Mouse (Mus musculus) gastrocnemius, adult 2 months (tissue): ENCODE results near the gene Hmgxb4. TPM values are rescaled to one million over a fixed set of nuclear protein-coding genes. Genes with fewer than 3 reads are reported as not detected.

ENCODE experiments used
- DNase-seq: peaks from one replicate; pipeline ENCODE4 v3.0.0; 2022
- H3K27ac ChIP-seq: fragments of 200-600 bp; 2 replicates; pipeline ENCODE4 v1.8.1; 2022; ENCODE audit warnings: mild to moderate bottlenecking
- H3K4me3 ChIP-seq: fragments of 200-600 bp; 2 replicates; pipeline ENCODE4 v1.8.1; 2022; ENCODE audit warnings: mild to moderate bottlenecking, moderate library complexity
- CTCF ChIP-seq: fragments of 200-600 bp; IDR thresholded peaks from 2 replicates; pipeline ENCODE4 v1.8.1; 2022; ENCODE audit warnings: antibody characterized with exemption, mild to moderate bottlenecking, moderate library complexity
- intact Hi-C: fragments of 180-260 bp; cut with DNase I; formaldehyde crosslinking; loops from one replicate; pipeline ENCODE4 v1.15.1; 2025
- total RNA-seq, 2 experiments: library from RNA; stranded (reverse); gene quantifications; 2 replicates each; pipeline ENCODE4 v1.2.3; 2021

Hmgxb4 gene
- total RNA-seq, 2 experiments from 2014 or later: 8.3 to 9.9 TPM

DNA sequence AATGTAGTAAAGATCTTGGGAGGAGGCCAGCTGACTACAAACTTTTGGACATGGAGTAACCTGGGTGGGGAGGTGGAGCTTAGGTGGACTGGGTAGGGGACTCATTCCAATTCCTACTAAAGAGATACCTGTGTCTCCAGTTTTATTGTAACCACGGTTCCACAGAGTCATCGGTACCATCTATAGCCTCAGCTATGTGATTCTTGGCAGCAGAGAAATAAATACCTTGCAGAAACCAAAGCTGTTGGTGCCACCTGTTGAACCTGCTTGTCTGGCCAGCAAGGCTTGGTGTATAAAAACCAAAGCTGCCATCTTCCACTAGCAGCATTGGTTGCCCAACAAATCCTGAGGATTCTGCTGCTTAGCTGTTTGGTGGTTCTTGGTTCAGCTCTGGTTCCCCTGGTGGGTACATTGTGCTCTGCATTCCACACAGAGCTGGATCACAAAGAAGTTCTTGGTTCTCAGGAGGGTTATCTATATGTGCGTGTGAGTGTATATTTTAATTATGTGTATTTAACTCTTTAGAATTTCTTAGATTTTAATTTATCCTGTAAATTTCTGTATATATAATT is 37.4 kb downstream of the Hmgxb4 start:
- peak; percentile 2; the same call in 1 of the 2 replicates for TF ChIP-seq CTCF
- H3K27ac ChIP-seq: no peak overlapping the region
- intact Hi-C loops: loop anchor here (5.0 kb wide), 2 partner anchors 33 to 77 kb away; partner anchors contain the start of gene Mcm5
- DNase-seq: no peak
- H3K4me3 ChIP-seq: no peak overlapping the region

DNA sequence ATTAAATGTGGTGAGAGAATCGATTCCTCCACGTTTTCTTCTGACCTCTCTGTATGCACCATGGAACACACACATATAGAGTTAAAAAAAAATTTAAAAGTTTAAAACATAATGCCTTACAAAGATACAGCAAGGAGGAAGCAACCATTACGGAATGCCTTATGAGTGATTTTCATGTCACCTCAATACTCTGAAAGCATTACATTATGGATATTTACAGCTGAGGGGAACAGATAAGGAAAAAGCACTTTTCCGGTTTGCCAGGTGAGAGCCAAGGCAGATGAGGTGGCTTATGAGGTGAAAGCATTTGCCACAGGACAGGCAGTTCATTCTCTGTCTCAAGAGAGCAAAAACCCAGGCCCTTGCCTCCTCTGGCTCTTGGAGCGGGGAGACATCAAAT is 39.8 kb downstream of the Hmgxb4 start:
- no peak for DNase-seq
- no peak for TF ChIP-seq CTCF
- intact Hi-C loops: loop anchor here (5.0 kb wide), 2 partner anchors 36 to 74 kb away; partner anchors contain the start of gene Mcm5
- Histone ChIP-seq H3K4me3 (peak overlapping the region; percentile 82), H3K27ac (peak overlapping the region; percentile 99)

DNA sequence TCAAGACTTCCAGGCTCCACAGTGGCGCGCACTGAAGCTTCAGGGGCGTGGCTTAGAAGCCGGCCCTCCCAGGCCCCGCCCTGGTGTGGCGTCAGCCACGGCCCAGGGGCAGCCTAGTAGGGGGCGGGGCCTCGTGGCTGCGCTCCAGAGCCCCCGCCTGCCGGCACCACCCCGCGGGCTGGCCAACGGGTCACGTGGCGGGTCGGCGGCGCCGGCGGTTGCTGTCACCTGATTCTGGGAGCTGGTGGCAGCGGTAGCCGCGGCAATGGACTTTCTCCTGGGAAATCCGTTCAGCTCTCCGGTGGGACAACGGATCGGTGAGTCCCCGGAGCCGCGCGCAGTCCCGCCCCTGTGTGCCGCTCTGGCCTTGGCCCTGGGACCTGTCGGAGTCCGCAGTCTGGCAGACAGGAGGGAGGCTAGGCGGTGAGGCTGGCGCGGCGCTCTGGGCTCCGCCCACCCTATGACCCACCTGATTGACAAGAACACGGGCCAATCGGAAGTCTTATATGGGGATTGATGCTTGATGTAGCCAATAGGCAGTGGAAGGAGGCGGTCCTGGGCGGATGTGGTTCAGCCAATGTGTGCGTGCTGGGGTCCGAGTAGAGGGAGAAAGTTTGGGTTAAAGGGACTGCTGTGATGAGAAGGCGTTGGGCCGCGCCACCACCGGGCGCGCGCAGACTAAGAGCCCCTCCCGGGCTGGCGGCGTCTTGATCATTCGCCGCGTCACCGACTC is 40.5 kb downstream of the Hmgxb4 start, which contains the start of gene Tom1:
Tom1 (plus strand) TSS at position 195 of the 733 bp plus-strand sequence.
- intact Hi-C loops: loop anchor here (5.0 kb wide), 2 partner anchors 36 to 74 kb away; partner anchors contain the start of gene Mcm5
- Histone ChIP-seq H3K4me3 (peak within 1 kb of the TSS; percentile 82), H3K27ac (peak within 1 kb of the TSS; percentile 99)
- peak; percentile 99 for DNase-seq
- no peak for TF ChIP-seq CTCF

DNA sequence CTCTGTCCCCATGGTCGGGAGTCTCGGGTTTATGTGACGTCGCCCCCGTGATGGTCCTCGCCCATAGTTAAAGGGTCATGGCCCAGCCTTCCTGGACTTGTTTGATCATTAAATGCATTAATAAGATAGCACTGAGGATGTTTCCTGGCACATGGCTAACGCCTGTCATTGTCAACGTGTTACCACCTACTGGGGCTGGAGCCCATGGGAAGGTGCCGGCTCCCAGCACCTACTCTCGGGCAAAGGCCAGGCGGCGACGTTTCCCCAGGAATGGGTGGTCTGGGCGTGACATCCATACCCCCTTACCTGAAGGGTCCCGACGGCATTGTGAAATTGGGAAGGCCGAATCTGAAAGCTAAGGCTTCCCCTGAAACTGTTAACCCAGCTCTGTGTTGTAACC is 41.1 kb downstream of the Hmgxb4 start:
- H3K4me3 ChIP-seq: peak overlapping the region; percentile 82
- intact Hi-C loops: loop anchor here (5.0 kb wide), 2 partner anchors 37 to 73 kb away; partner anchors contain the start of gene Mcm5
- no peak for DNase-seq
- no peak for TF ChIP-seq CTCF
- H3K27ac ChIP-seq: peak overlapping the region; percentile 99

DNA sequence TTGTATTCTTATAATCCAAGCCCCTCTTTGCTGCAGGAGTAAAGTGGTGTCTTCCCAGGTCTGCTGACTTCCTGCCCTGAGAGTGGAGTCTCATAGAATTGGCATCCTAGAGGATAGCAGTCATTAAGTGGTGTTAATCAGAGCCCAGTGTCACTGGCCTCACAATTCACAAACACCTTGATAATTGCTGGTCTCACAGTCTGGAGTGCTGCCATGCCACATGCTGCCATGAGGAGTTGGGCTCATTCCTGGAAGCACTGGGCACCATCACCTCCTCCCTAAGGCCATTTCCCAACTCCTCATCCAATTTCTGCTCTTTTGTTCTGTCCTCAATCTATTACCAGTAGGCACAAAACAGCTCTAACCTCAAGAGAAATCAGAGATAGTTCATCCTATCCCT is 42.5 kb downstream of the Hmgxb4 start:
- H3K4me3 ChIP-seq: no peak overlapping the region
- intact Hi-C loops: loop anchor here (5.0 kb wide), 1 partner anchor 57 kb away; the partner anchor contains the start of gene Hmox1
- H3K27ac ChIP-seq: peak overlapping the region; percentile 99; the same call in 1 of the 2 replicates
- TF ChIP-seq CTCF: no peak
- DNase-seq: no peak

DNA sequence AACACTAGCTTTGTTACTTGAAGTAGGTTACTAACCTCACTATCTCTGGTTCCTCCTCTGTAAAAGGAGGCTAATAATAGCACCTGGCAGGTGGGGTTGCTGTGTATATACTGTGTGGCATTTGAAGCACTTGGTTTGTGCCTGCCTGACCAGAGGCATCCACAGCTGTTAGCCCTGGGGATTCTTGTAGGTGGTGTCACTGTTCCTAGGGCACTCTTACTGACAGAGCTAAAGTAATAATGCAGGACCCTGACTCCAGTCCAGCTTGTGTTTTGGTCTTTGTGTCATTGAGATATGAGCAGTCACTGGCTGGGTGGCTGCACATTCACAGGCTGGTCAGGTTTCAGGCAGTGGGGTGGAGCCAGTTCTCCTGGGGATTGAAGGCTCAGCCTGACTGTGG is 45.3 kb downstream of the Hmgxb4 start:
- no peak for TF ChIP-seq CTCF
- DNase-seq: peak; percentile 78
- intact Hi-C loops: loop anchor here (5.0 kb wide), 1 partner anchor 54 kb away; the partner anchor contains the start of gene Hmox1
- Histone ChIP-seq H3K4me3 (peak overlapping the region; percentile 23), H3K27ac (peak overlapping the region; percentile 88)

DNA sequence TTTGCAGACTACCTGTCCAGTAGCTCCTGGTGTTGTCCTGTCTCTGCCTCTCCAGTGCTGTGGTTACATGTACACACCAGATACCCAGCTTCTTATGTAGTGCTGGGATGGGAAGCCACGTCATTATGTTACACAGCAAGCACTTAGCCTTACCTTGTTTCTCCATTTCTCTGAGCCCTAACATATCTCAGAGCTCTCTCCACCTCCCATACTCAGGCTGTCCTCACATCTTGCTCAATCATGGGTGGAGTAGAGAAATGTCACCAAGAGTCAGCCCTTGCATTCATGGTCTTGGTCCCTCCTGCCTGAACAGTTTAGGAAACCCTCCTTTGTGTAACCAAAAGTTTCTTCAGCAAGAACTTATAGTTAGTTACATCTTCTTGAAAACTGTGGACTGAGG is 46.6 kb downstream of the Hmgxb4 start:
- intact Hi-C loops: loop anchor here (5.0 kb wide), 1 partner anchor 53 kb away; the partner anchor contains the start of gene Hmox1
- no peak for DNase-seq
- no peak for TF ChIP-seq CTCF
- peak overlapping the region; percentile 80 for H3K27ac ChIP-seq
- H3K4me3 ChIP-seq: no peak overlapping the region

DNA sequence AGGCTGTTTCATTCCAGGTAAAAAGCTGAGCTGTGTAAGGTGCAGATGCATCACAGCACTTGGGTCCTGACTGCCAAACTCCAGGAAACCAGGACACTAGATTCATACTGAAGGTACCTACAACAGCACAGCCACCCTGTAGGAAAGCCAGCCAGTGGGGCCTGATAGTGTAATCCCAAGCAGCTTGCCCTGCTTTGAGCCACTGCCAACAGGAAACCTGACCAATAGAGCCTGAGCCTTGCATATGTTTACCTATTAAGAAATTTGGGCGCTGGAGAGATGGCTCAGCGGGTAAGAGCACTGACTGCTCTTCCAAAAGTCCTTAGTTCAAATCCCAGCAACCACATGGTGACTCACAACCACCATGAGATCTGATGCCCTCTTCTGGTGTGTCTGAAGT is 49.0 kb downstream of the Hmgxb4 start:
- peak; percentile 71 for DNase-seq
- intact Hi-C loops: no loop called here
- Histone ChIP-seq H3K27ac (peak overlapping the region; percentile 81), H3K4me3 (no peak overlapping the region)
- no peak for TF ChIP-seq CTCF

DNA sequence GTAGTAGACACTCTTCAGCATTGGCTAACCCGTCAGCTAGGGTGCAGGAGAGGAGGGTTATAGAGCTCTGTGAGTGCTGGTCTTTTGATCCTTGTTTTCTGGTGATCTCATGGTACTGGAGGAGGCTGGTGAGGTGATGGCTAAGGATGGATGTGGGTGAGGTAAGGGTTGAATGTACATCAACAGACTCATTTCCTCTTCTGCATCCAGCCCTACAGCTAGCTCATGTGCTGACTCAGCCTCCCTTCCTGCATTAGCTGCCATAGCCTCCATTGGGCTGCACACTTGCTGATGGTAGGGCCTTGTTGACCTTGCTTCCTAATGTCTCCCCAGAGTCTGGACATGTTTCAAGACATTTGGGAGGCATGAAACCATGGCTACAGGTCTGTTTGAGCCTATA is 49.8 kb downstream of the Hmgxb4 start:
- DNase-seq: no peak
- intact Hi-C loops: no loop called here
- Histone ChIP-seq H3K4me3 (no peak overlapping the region), H3K27ac (peak overlapping the region; percentile 81)
- TF ChIP-seq CTCF: no peak

DNA sequence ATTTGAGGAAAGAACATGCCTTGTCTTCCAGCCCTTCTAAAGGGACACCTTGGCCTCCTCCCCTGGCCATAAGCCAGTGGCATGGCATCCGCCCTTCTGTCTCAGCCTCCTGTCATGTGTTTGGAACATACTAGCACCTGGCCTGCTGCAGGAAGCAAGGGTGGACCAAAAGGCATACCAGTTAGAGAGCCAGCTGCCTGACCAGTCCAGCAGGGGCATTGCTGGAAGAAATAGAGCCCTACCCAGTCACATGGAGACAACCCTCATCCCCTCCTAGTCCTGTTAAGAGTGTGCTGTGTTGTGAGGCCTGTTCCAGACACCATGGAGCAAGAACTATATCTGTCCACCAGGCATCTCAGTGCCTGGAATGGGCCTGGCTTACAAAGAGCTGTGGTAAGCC is 53.1 kb downstream of the Hmgxb4 start:
- TF ChIP-seq CTCF: no peak
- Histone ChIP-seq H3K27ac (peak overlapping the region; percentile 69), H3K4me3 (no peak overlapping the region)
- intact Hi-C loops: no loop called here
- peak; percentile 66 for DNase-seq

DNA sequence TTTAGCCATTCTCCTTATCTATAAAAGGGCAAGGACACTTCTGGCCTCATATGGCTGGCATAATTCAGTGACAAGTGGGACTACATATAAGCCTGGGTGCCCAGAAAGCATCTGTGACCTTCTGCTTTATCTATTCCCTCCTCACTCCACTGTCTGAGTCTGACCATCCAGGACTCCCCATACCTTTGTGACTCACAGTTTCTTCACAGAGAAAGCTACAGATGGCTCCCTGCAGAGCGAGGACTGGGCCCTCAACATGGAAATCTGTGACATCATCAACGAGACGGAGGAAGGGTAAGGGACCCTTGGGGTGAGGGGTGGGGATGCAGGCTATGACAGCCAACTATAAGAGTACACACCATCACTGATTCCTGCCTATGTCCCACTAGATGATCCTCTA is 54.6 kb downstream of the Hmgxb4 start:
- no peak for TF ChIP-seq CTCF
- DNase-seq: no peak
- intact Hi-C loops: no loop called here
- Histone ChIP-seq H3K27ac (no peak overlapping the region), H3K4me3 (no peak overlapping the region)

DNA sequence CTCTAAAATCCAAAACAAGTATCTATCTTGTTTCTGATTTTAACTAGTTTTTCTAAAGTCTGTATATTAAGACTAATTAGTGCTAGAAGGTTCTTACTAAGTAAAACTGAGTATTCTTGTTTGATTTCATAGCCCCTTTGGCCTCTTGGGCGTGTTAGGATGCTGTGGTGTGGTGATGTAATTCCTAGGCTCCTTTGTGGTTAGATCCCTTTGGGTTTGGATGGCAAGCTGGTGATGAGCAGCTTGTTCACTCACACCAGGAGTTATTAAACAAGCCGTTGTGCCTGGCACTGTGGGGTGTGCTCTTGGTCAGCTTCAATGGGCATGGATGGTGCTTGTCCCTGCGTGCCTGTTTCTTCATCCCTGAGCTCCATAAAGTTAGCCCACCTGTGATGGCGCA is 60.2 kb downstream of the Hmgxb4 start:
- DNase-seq: no peak
- TF ChIP-seq CTCF: no peak
- Histone ChIP-seq H3K4me3 (no peak overlapping the region), H3K27ac (no peak overlapping the region)
- intact Hi-C loops: no loop called here

DNA sequence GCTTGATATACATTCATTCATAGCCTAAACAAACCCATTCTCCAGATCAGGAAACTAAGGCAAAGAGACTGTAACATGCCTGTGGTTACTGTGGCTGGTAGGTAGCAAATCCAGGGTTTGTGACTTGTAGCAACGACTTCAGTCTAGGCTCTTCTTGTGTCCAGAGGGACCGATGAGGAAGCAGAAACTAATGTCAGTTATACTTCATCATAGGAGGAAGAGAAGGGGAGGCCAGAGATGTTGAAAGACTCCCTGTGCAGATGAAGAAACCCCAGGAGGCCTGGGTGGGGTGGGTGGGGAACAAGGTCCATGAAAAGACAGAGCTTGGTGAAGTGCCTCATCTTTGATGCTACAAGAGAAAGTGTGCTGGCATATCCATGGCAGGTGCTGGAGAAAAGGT is 62.5 kb downstream of the Hmgxb4 start:
- Histone ChIP-seq H3K4me3 (no peak overlapping the region), H3K27ac (no peak overlapping the region)
- no peak for TF ChIP-seq CTCF
- intact Hi-C loops: no loop called here
- no peak for DNase-seq
